Mouse (Mus musculus) cerebellum, adult 11 months (tissue): Measurements from ENCODE around the gene Metrnl.
"Not testable (repeated sequence)": the region's sequence is repeated elsewhere in the genome, so short reads cannot be mapped to it uniquely, and the experiment has no call there.

Experiments used
- DNase-seq: peaks from one replicate; pipeline ENCODE4 v3.0.0; 2022

Metrnl gene

DNA sequence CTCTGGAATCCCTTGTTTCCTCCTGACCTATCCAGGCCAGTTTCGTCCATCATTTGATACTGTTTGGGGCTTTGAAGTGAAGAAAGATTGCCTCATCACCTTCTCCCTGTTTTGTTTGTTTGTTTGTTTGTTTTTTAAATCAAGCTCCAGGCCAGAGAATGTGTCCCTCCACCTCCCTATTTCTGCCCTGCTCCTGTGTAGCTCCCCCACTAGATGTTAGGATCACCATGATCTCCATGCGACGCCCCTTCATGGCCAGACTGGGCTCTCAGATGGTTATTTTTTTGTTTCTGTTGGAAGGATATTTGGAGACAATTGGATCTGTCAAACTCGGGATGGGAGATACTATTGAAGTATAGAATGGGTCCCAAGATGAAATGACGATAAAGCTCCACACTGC, at the start of gene Metrnl:
Gene Metrnl (plus strand): TSS at position 301 of the 400 bp plus-strand sequence.
- DNase-seq: no peak

DNA sequence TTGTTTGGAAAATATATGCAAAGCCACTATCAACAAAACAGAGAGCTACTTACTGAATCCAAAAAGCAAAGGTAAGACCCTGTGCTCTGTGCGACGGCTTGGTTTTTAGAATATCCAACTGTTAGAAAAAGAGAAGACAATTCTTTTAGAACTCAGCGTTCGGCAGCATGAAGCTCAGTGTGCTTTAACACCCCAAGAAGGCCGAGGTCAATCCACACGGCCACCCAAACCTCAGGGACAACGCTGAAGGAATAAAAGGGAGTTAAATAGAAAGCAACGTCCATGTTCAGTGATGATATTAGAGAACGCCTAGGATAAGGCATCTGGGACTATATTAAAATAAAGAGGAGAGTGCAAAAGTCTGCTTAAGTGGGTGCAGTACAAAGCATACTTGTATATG, 49.8 kb upstream of the Metrnl start:
- no peak for DNase-seq

DNA sequence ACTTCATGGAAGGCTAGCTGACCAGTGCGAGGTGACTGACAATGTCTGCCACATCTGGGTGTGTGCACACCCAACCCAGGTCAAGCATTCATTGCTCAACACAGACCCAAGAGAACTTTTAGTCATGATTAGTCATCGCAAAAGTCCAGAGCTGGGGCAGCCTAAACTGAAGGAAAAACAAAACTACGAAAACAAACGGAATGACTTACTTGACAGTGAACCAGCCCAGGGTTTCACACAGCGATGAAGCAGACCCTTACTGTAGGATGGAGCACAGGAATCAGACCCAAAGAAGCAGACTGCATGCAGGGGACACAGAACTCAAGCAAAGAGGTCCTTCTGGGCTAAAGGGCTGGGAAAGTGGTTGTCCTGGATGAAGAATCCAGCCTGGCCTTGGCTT, 49.4 kb upstream of the Metrnl start:
- no peak for DNase-seq

DNA sequence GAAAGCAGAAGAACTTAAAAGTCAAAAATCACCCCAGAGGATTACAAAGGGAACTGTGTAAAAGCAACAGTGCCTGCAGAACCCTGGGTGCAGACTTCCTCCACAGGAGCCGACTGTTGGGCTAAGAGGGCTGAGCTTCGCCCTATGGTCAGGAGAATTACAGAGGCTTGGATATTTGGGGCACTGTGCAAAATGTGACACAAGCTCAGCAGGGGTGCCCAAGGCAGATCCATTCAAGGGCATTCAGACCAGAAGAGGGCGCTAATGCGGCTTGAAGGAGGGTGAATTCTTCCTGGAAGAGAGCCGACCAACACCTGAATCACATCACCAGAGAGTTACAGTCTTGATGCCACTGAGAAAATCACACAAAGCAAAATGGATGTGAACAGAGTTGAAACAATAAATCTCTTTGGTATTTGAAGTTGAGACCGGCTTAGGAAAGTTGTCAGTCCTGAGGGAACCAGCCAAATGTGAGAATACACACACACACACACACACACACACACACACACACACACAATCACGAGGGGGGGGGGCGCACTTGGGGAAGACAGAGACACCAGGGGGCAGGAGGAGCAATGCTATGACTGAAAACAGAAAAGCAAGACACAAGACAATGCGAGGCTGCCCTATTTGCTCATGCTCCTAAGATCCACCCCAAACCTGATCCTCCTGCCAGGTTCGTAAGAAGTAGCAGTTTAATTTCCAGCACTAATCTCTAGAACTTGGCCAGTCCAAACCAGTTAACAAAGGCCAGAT, 48.6 kb upstream of the Metrnl start:
- peak; percentile 45 for DNase-seq

DNA sequence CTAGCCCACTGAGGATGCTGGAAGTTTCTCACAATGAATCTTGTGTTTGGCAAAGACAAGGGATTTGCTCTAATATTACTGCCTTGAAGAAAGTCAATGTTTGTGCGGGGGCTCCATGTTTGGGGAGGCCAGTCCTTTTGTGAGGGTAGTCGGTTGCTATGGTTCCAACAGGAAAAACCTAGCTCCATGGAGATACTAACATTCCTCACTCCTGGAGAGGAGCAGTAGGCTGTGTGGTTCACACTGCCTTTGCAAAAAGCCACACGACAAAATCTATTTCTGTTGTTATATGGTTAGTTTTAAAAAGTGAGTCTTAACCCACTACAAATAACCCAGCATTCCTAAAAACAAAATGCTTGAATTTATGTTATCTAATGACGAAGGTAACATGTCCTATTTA, 47.7 kb upstream of the Metrnl start:
- no peak for DNase-seq

DNA sequence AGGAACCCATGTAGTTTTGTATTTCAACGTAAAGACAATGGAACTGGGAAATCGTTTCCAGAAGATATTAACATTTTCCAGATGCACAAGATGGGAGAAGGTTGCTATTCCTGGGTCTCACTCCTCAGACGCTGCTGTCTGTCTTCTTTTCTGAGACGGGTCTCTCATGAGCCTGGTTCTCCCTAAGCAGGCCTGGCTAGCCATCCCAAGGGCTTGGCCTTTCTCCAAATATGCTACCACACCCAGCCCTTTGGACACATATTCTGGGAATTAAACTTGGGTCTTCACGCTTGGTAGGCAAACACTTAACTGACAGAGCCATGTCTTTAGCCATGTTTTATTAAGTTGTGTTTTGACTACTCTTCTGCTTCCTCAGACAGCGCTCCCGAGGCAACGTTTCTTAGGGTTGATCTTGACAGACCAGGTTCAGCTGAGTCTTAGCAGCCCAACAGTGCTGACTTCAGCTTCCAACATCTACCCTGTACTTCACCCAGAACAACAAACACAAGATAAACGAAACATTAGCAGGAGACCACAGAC, 46.9 kb upstream of the Metrnl start:
- DNase-seq: no peak

DNA sequence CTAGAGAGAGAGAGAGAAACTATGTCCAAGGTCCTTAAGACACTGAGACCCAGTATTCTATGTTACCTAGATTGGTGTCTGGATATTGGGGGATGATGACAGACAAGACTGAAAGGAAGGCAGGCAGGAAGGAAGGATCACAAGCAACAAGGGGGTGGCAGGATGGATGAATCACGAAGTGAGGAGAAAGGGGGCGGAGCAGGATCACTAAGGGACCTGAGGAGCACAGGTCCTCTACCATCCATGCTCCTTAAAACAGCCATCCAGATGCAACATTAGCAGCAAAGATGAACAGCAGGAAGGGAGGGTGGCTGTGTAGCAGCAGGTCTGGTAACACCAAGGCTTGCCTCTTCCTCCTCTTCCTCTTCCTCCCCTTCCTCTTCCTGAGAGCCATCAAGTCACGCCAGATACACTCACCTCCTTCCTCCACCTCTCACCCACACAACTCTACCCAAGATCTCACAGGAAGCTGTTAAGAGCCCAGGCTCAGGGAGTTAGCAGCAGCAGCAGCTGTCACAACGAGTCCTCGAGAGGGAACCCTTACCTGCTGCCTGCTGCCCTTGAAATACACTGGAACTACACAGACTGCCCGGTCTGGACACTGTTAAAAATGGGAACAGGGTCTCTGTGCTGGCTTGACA, 46.1 kb upstream of the Metrnl start:
- no peak for DNase-seq

DNA sequence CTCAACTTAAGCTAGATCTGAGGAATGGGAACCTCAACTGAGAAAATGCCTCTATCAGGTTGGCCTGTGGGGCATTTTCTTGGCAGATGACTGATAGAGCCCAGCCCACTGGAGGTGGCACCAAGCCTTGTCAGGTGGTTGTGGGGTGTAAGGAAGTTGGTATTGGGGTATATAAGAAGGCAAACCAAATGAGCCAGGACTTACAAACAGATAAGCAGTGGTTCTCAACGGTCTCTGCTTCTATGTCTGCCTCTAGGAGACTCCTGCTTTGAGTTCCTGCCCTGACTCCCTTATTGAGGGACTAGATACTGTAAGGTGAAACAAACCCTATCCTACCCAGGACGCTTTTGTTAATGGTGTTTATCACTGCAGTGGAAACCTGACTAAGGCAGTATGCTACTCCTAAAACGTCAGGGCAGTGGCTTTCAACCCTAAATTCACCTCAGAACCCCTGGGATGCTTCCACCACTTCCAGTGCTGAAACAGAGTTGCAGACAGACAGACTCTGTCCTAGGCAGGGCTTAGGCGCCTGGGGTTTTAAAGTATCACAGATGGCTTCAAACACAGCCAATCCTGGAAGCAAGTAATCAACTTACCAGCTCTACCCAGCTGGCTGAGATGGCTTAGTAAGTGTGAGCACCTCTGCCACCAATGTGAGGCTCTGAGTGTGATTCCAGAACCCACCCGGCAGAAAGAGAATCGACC, 45.4 kb upstream of the Metrnl start:
- no peak for DNase-seq

DNA sequence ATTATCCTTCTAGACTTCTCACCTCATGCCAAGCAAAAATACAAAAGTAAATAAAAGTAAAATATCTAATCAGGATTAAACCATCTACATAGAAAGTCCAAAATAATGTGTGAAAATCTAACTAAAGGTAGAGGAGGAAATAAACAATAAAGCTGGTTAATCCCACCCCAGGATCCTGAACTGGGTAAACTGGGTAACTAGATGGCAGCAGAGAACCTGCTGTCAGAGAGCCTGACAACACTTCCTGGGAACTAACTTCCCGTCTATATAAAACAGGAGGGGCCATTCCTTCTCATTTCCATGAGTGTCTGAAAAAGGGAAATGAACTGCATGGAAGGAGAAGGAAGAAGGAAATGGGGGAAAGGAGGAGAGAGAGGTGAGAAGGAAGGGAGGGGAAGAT, 43.2 kb upstream of the Metrnl start:
- DNase-seq: no peak

DNA sequence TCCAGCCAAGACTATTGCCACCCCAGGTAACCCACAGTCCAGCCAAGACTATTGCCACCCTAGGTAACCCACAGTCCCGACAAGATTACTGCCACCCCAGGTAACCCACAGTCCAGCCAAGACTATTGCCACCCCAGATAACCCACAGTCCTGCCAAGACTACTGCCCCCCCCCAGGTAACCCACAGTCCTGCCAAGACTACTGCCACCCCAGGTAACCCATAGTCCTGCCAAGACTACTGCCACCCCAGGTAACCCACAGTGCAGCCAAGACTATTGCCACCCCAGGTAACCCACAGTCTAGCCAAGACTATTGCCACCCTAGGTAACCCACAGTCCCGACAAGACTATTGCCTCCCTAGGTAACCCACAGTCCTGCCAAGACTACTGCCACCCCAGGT, 40.7 kb upstream of the Metrnl start:
- not testable (repeated sequence) for DNase-seq

DNA sequence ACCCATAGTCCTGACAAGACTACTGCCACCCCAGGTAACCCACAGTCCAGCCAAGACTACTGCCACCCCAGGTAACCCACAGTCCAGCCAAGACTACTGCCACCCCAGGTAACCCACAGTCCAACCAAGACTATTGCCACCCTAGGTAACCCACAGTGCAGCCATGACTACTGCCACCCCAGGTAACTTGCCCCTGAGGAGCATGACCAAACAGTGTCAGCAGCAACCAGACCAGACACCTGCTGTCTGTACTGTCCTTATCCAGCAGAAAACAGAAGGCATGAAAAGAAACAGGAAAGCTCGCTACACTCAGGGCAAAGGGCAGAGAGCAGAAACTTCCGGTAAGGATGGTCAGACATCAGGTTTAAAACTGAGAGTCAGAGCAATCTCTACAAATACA, 40.2 kb upstream of the Metrnl start:
- DNase-seq: no peak

DNA sequence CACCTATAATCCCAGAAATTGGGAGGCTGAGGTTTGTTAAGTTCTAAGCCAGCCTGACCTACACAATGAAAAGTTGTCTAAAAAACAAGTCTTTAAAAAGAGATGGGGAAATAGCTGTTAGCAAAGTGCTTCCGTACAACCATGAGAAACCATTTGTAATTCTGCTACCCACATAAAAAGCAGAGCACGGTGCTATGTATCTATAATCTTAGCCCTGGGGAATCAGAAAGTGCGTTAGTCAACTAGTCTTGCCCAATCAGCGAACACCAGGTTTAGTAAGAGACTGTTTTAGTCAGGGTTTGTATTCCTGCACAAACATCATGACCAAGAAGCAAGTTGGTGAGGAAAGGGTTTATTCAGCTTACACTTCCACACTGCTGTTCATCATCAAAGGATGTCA, 33.8 kb upstream of the Metrnl start:
- no peak for DNase-seq

DNA sequence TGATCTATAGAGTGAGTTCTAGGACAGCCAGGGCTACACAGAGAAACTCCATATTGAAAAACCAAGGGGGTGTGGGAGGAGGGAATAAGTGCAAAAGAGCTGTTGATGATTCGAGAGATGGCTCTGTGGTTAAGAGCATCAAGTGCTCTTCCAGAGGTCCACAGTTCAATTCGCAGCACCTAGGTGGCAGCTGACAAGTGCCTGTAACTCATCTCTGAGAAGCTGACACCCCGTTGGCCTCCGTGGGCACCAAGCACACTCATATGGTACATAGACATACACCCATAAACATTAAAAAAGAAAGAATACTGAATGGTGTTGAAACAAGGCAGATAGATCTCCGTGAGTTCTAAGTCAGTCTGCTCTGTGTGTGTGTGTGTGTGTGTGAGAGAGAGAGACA, 32.6 kb upstream of the Metrnl start:
- DNase-seq: no peak

DNA sequence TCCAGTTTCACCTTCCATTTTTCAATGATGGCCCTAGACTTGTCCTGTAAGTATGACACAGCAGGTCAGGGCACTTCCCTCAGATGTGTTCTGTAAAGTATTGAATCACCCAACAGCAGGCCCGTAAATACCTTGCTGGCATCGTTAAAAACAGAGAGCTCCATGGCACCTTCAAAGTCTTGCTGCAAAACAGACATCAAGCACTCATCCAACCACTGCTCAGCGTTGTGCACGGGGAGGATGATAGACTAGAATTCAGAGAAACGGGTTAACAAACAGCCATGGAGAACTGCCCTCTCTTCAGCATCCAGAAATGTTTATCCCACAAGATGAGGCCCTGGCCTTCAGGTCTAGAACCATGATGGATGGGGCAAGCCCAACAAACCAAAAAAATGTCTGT, 30.4 kb upstream of the Metrnl start:
- DNase-seq: no peak

DNA sequence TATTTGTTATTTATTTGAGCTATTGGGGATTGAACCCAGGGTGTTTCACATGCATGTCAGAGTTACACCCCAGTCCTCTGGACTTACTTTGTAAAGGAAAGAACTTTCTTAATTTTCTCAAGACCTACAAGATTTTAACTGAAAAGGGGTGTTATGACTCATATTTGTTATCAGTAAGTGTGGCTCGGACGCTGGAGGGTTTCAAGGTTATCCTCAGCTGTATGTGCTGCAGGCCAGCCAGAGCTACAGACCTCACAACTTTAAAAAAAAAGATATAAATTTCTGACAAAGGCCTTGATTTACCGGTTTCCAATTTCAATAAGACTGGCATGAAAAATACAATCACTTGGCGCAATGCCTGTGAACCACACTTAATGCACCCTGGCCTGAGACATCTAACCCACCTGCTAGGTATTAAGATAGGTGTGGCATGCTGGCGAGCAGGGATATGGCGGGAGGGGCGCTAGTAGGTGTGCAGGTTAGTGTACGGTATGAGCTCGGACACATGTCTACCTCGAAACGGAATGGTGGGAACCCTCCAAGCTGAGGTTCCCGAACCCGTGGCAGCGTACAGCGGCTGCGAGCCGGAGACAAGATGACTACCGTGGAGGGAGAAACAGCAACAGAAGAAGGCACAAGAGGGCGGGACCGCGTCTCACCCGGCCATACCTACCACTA, 28.9 kb upstream of the Metrnl start:
- DNase-seq: no peak

DNA sequence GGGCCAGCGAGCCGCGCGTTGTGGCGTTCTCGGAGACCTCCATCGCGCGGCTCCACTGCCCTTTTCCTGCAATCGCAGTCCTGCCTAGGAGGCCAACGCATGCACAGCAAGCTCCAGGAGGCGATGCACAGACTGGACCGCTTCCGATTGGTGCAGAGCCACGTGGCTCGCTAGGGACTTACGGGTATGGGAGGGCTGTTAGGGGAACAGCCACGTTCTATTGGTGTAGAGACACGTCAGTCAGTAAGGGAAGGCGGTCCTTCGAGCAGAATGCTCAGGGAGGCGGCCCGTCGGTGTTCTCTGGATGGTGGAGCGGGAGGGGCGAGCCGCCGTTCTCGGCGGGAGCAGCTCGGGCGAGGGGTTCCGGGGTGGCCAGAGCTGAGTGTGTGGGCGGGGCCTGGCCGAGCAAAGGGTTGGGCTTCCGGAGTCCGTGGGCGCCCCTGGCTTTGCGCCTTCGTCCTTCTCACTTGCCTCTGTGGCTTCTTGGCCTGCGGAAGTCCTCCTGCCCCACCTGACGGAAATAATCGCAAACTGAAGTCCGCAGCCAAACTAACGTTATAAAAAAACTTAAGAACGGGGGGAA, 28.3 kb upstream of the Metrnl start, which contains the start of gene B3gntl1:
Gene B3gntl1 (minus strand): TSS at position 164 of the 583 bp plus-strand sequence.
- peak; percentile 99 for DNase-seq

DNA sequence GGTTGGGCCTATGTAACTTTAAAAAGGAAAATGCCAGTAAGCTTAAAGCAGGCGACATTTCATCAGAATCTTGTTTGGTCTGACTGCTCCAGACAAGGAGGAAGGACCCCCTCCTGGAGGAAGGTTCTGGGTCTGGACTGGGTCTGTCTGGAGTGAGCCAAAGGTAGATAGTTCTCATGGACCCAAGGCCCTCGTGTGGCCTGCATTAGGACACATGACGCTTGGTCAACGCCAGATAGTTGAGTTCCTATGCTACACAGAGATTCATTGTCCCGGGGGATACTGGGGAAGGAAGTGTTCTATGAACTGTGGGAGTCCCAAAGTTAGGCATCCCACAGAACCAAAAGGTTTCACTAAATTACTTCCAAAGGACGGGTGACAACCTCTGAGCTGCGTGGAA, 27.7 kb upstream of the Metrnl start:
- peak; percentile 27 for DNase-seq

DNA sequence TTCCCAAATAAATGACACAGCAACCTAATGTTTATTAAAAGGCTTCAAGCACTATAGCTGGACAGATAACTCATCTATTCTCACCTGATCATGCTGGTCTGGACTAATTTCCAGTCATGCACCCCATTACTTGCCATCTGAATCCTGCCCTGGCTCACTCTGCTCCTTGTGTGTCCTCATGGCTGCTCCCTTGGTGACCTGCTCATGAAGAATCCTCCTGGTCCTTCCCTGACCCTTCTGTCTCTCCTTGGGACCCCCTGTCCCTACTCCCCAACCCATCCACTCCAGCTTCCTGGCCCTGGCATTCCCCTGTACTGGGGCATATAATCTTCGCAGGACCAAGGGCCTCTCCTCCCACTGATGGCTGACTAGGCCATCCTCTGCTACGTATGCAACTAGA, 24.5 kb upstream of the Metrnl start:
- DNase-seq: no peak

DNA sequence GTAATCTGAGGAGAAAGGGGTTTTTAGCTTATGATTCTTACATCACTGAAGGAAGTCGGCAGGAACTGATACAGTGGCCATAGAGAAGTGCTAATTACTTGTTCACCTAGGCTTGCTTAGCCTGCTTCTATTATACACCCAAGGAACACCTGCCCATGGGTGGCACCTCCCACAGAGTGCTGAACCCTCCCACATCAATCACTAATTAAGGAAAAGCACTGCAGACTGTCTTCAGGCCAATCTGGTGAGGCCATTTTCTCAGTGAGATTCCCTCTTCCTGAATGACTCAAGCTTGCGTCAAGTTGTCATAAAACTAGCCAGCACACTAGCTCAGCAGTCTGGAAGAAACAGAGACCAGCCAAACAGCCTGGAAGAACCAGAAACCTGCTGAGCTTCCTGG, 21.8 kb upstream of the Metrnl start:
- DNase-seq: no peak

DNA sequence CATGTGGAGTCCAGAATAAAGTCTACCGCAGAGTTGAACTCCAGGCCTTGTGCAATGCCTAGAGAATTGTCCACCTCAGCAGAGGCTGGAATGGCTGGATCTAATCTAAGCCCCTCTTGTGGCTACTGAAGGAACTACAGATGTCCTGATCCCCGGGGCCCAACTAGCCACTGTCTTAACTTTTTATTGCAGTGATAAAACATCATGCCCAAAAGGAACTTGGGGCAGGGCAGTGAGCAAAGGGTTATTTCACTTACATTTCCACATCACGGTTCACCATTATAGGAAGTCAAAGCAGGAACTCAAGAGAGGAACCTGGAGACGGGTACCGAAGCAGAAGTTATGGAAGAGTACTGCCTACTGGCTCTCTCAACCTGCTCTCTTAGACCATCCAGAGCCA, 20.6 kb upstream of the Metrnl start:
- DNase-seq: no peak

DNA sequence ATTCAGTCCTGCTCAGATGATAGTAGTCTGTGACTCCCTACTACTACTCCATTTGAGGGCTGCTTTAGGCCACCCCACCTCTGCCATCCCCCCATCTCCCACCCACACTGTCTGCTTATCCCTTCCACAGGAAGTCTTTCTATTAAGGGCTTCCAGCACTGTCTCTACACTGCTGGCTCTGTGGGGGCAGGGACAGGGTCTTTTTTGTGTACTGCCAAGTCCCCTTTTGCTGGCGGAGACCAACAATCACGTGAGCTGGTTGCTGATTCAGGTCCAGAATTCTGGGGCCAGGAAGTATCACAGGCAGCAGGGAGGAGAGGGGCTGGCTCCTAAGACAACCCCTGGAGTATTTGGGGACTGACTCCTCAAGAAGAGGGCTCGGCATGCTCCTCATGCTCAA, 18.1 kb upstream of the Metrnl start:
- DNase-seq: no peak

DNA sequence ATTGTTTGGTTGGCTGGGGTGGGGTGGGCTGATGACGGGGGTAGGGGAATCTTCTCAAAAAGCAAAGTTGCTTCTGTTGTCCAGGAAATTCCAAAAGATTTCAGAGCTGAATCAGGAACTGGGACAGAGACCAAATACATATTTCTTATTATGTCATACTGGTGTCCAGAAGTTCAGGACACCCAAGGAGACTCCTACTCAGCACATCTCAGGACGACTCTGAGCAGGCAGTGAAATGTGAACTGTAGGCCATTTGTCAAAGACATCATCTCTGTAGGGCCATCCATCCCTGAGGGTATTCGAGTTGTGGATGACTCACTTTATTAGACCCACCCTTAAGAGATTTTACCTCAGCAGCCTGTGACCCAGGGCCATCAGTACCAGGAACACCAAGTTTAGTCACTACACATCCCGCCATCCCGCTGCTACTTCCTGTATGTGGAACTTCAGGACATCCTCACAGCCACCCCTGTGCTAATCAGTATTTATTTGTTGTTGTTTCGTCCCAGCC, 15.8 kb upstream of the Metrnl start:
- DNase-seq: no peak

DNA sequence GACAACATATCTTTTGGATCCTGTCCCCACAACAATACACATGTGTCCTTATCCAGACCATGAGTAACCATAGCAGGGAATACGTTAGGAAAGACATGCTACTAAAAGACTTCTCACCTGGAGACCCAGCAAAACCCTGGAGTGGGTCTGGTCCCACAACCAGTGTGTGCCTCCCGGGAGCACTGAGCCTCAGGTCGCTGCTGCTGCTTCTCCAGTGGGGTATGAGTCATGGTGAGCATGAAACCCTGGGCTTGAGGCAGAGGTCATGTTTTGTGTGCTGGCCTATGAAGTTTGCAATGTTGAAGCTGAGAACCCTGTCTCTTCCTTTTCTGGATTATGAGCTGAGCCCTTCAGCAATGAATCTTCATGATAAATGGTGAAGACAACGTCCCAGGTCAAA, 15.3 kb upstream of the Metrnl start:
- no peak for DNase-seq
